Mouse (Mus musculus): ENCODE data around the gene Gm20854. TPM values are rescaled to one million over a fixed set of nuclear protein-coding genes. Genes with fewer than 3 reads are reported as not detected.
"Not testable (repeated sequence)": the region's sequence is repeated elsewhere in the genome, so short reads cannot be mapped to it uniquely, and the experiment has no call there.

Gene Gm20854
- polyA plus RNA-seq (2014; fragmentation: Nextera tagmentation; extraction: Ambion mirVana): not detected in 2 replicates

DNA sequence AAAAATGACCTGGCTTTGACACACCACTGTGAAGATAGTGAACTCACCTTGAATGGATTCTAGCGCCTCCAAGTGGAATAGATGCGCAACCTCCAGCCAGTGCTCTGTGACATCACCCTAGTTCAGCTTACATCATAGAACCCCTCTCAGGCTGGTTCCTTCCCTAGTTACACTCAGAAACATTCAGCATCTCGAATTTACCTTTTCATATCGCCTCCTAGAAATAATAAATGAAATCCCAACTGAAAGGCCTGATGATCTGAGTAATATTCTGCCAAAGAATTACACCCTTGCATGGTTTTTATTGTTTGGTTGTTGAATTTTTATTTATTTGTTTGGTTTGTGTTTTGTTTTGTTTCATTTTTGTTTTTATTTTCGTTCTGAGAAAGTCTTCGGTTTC, at the start of gene Gm20854:
Gene Gm20854 (minus strand): TSS at position 101 of the 400 bp plus-strand sequence.
- not testable (repeated sequence) for DNase-seq (ENCODE audit: low spot score); H3K4me2 ChIP-seq (ENCODE audit: low read depth, low read length, severe bottlenecking); H3K27ac ChIP-seq (ENCODE audit: low read depth, low read length); H3K27me3 ChIP-seq (ENCODE audit: control insufficient read depth, insufficient read depth, low read length); H3K36me3 ChIP-seq (ENCODE audit: control insufficient read depth, insufficient read depth, low read length); H3K9ac ChIP-seq (ENCODE audit: low read length); H3K4me1 ChIP-seq (replicated peaks; ENCODE audit: control insufficient read depth, insufficient read depth, low read length); H3K4me3 ChIP-seq (ENCODE audit: low read depth, low read length); H3K9me3 ChIP-seq (ENCODE audit: control insufficient read depth, low read length); ATAC-seq (replicated peaks; ENCODE audit: low FRiP score)
- WGBS: no CpG with 5 or more reads among the region's 6 CpGs

All from forebrain, embryonic 11.5 days (tissue).